Mouse (Mus musculus) lung, adult 2 months (tissue): Measurements from ENCODE around the gene Ddx54. TPM values are rescaled to one million over a fixed set of nuclear protein-coding genes. Genes with fewer than 3 reads are reported as not detected.

ENCODE experiments used
- DNase-seq: peaks from one replicate; pipeline ENCODE4 v3.0.0; 2022
- H3K4me1 ChIP-seq: fragments of 200-500 bp; 2 replicates; pipeline ENCODE4 v1.6.1; 2011; ENCODE audit warnings: low read length; ENCODE audit not compliant: control insufficient read depth, insufficient read depth
- H3K4me3 ChIP-seq: fragments of 200-500 bp; replicated peaks from 2 replicates; pipeline ENCODE3; 2011; ENCODE audit warnings: low read depth, mild to moderate bottlenecking, control low read depth, low read length; ENCODE audit errors: extremely low read depth
- CTCF ChIP-seq: fragments of 200-500 bp; IDR thresholded peaks from 2 replicates; pipeline ENCODE4 v1.5.1; 2011; ENCODE audit warnings: mild to moderate bottlenecking, low read length, control low read depth; ENCODE audit not compliant: insufficient read depth
- POLR2A ChIP-seq: fragments of 200-500 bp; IDR thresholded peaks from 2 replicates; pipeline ENCODE4 v1.6.1; 2011; ENCODE audit warnings: low read depth, mild to moderate bottlenecking, control low read depth, low read length, borderline replicate concordance; ENCODE audit errors: extremely low read depth
- WGBS: fragments of 180-500 bp; shearing (Covaris S2); methylation state at CpG from one replicate; pipeline ENCODE4 v1.1.7; 2018; 5-methylcytosine and 5-hydroxymethylcytosine counted together
- polyA plus RNA-seq: library from polyadenylated mRNA; depleted of rRNA; stranded (reverse); fragments of >200 nt; gene quantifications from 2 replicates; pipeline ENCODE4 v1.2.3, GENCODE M21; 2012; rRNA removed

Ddx54 gene
- polyA plus RNA-seq, 1 experiment: 39.2 TPM

GRCm38 (mm10) chr5:120674229-120675145 is 61.9 kb downstream of the Ddx54 start:
- no peaks in the 10 kb centered on the region for H3K4me1 ChIP-seq
- H3K4me3 ChIP-seq: no peak overlapping the region
- 22% methylated on average over 21 of the region's 21 CpGs for WGBS
- TF ChIP-seq CTCF (no peak), POLR2A (no peak)
- DNase-seq: no peak

- no peak for TF ChIP-seq CTCF
- TF ChIP-seq POLR2A: no peak
- no peak overlapping the region for H3K4me3 ChIP-seq
- WGBS: 23% methylated on average over 2 of the region's 2 CpGs
- H3K4me1 ChIP-seq: no peaks in the 10 kb centered on the region
- DNase-seq: no peak
Measured at GRCm38 (mm10) chr5:120677516-120677915, 65.0 kb downstream of the Ddx54 start.

Other genes starting within 250 kb of the Ddx54 start
- not detected in 2 replicates for gene Lhx5, start 181.0 kb upstream of the Ddx54 start, polyA plus RNA-seq
- gene Sdsl, start 139.9 kb upstream of the Ddx54 start, polyA plus RNA-seq: 2.1 and 2.3 TPM in 2 replicates
- gene Sds, start 136.2 kb upstream of the Ddx54 start, polyA plus RNA-seq: 0.65 and 0.70 TPM in 2 replicates
- gene Plbd2, start 109.1 kb upstream of the Ddx54 start, polyA plus RNA-seq: 40.0 and 42.7 TPM in 2 replicates
- gene Slc8b1, start 101.6 kb upstream of the Ddx54 start, polyA plus RNA-seq: 37.0 and 40.0 TPM in 2 replicates
- 75.8 and 89.2 TPM in 2 replicates for gene Tpcn1, start 24.1 kb upstream of the Ddx54 start, polyA plus RNA-seq
- gene Iqcd, start 23.7 kb upstream of the Ddx54 start, polyA plus RNA-seq: 2.0 and 2.4 TPM in 2 replicates
- 15.7 and 15.8 TPM in 2 replicates for gene Rita1, start 150 bp upstream of the Ddx54 start, polyA plus RNA-seq
- 1.6 TPM in 2 replicates for gene Cfap73, start 21.5 kb downstream of the Ddx54 start, polyA plus RNA-seq
- 0.80 and 1.6 TPM in 2 replicates for gene Rasal1, start 36.1 kb downstream of the Ddx54 start, polyA plus RNA-seq
- gene Dtx1, start 99.2 kb downstream of the Ddx54 start, polyA plus RNA-seq: 6.1 and 7.8 TPM in 2 replicates
- gene Oas2, start 137.1 kb downstream of the Ddx54 start, polyA plus RNA-seq: 4.5 and 5.0 TPM in 2 replicates
- gene Oas3, start 164.9 kb downstream of the Ddx54 start, polyA plus RNA-seq: 1.6 and 1.7 TPM in 2 replicates
- 0.06 TPM in 1 of 2 replicates, not detected in the other for gene Oas1e, start 182.8 kb downstream of the Ddx54 start, polyA plus RNA-seq
- gene Oas1c, start 199.8 kb downstream of the Ddx54 start, polyA plus RNA-seq: 2.7 and 4.6 TPM in 2 replicates
- not detected in 2 replicates for gene Oas1f, start 234.6 kb downstream of the Ddx54 start, polyA plus RNA-seq
- gene Oas1h, start 248.7 kb downstream of the Ddx54 start, polyA plus RNA-seq: not detected in 2 replicates